In the genomic region with DNA sequence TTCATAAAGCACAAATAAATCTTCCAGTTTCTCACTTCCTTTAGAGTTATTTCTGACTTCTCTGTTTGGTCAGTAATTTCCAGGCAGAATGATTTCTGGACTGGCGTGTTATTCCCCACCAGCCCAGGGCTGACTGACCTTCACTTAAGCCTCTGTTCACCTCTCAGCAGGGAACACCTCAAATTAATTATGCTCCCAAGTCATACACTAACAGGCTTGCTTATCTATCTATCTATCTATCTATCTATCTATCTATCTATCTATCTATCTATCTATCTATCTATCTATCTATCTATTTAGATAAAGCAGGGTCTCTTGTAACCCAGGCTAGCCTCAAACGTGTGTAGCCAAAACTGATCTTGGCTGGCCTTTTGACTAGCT, we compare ENCODE assay signal across 9 mouse cellular contexts. TPM values are rescaled to one million over a fixed set of nuclear protein-coding genes. Genes with fewer than 3 reads are reported as not detected.
DNase-seq lines count a peak whose midpoint lies in the region; ATAC-seq and TF ChIP-seq lines count a peak whose summit lies in the region.
"Had no signal": no experiment of that assay in that cellular context is flagged by ENCODE, and none has a peak within 500 bp of the region (broad histone marks: within the 10 kb centered on the region; RNA-seq: fewer than 3 reads in every experiment).

No protein-coding gene starts in this region.

- no peak for TF ChIP-seq EP300 in heart, adult 2 months (IDR thresholded peaks at IDR 0.05; ENCODE audit: insufficient read depth, low read depth, low read length)
- no peak for TF ChIP-seq EP300 in heart, postnatal 0 days (IDR thresholded peaks at IDR 0.05; ENCODE audit: low read depth)

- no peaks in the 10 kb centered on the region for H3K27me3 ChIP-seq in heart, adult 2 months (ENCODE audit: control insufficient read depth, insufficient read depth, low read length)
- peaks cover 10% of the 10 kb centered on the region for H3K27me3 ChIP-seq in E14TG2a.4 (ENCODE audit: insufficient read depth, low read length)
- H3K27me3 ChIP-seq in heart, postnatal 0 days (ENCODE audit: control insufficient read depth, insufficient read depth, low read length) = no peaks in the 10 kb centered on the region
- peaks cover 22% of the 10 kb centered on the region for H3K27me3 ChIP-seq in liver, embryonic 13.5 days

- no peak for TF ChIP-seq CTCF in heart, adult 2 months (IDR thresholded peaks at IDR 0.05)
- no peak for TF ChIP-seq CTCF in E14TG2a.4 (conservative IDR thresholded peaks at IDR 0.05; ENCODE audit: low read length)
- no peak for TF ChIP-seq CTCF in heart, postnatal 0 days (IDR thresholded peaks at IDR 0.05; ENCODE audit: low read depth)

- H3K27ac ChIP-seq in heart, adult 2 months = no peak overlapping the region
- H3K27ac ChIP-seq in heart, postnatal 0 days (ENCODE audit: low read depth) = no peak overlapping the region
- H3K27ac ChIP-seq in liver, embryonic 13.5 days = no peak overlapping the region
- H3K27ac ChIP-seq: lung, embryonic 15.5 days had no signal

- no peak for TF ChIP-seq POLR2A in heart, adult 2 months (IDR thresholded peaks at IDR 0.05; ENCODE audit: insufficient read depth, low read depth, low read length)

- no peaks in the 10 kb centered on the region for H3K36me3 ChIP-seq in heart, adult 2 months (ENCODE audit: control insufficient read depth, insufficient read depth, low read length)
- peaks cover 77% of the 10 kb centered on the region for H3K36me3 ChIP-seq in E14TG2a.4 (ENCODE audit: insufficient read depth, low read length)
- H3K36me3 ChIP-seq in heart, postnatal 0 days (replicated peaks; ENCODE audit: control insufficient read depth, insufficient read depth, low read length) = peaks cover 59% of the 10 kb centered on the region
- peaks cover 46% of the 10 kb centered on the region for H3K36me3 ChIP-seq in liver, embryonic 13.5 days

- intact Hi-C loops in heart, adult 2 months (cut with DNase I) = loop anchor here (5.0 kb wide), 3 partner anchors 41 to 161 kb away; a partner anchor contains a TSS
- intact Hi-C loops in left cerebral cortex, postnatal 36 days (cut with DNase I) = loop anchor here (10.0 kb wide), 1 partner anchor 164 kb away; no protein-coding TSS in a partner anchor

- peak overlapping the region; percentile 87 for H3K4me2 ChIP-seq in heart, postnatal 0 days (ENCODE audit: low read depth, low read length)
- H3K4me2 ChIP-seq in liver, embryonic 13.5 days = peak overlapping the region; percentile 68

- whole genome bisulfite sequencing in heart, adult 2 months = 53% methylated on average over 2 of the region's 2 CpGs
- WGBS in heart, postnatal 0 days = 36% methylated on average over 2 of the region's 2 CpGs
- WGBS in liver, embryonic 13.5 days (ENCODE audit: insufficient replicate concordance) = 47% methylated on average over 2 of the region's 2 CpGs

- H3K4me3 ChIP-seq in heart, adult 2 months = peak overlapping the region; percentile 80; the same call in 1 of the 2 replicates
- peak overlapping the region; percentile 85 for H3K4me3 ChIP-seq in E14TG2a.4 (replicated peaks; ENCODE audit: low read length)
- peak overlapping the region; percentile 50 for H3K4me3 ChIP-seq in heart, postnatal 0 days (ENCODE audit: low read depth, low read length)
- 0 out of 2 replicates have a peak overlapping the region, but pooled peaks have one; percentile 48 for H3K4me3 ChIP-seq in liver, embryonic 13.5 days (replicated peaks)

- peaks cover 3% of the 10 kb centered on the region; the same call in 1 of the 2 replicates for H3K4me1 ChIP-seq in heart, adult 2 months (ENCODE audit: control insufficient read depth, insufficient read depth, low read length)
- peaks cover 41% of the 10 kb centered on the region for H3K4me1 ChIP-seq in E14TG2a.4 (replicated peaks; ENCODE audit: low read depth, low read length)
- no peaks in the 10 kb centered on the region for H3K4me1 ChIP-seq in heart, postnatal 0 days (ENCODE audit: control insufficient read depth, insufficient read depth)
- H3K4me1 ChIP-seq in liver, embryonic 13.5 days (replicated peaks) = peaks cover 13% of the 10 kb centered on the region

- DNase-seq in heart, adult 2 months = no peak
- no peak for DNase-seq in heart, adult 8-10 months (ENCODE audit: low spot score)
- no peak for DNase-seq in heart, postnatal 0 days (ENCODE audit: low spot score)
- no peak for DNase-seq in liver, embryonic 13.5 days
- no peak for DNase-seq in adrenal gland, postnatal 36 days
- no peak for DNase-seq in left cerebral cortex, postnatal 36 days (ENCODE audit: low spot score in 2 of 2)
- DNase-seq in frontal cortex, postnatal 14 days (ENCODE audit: low spot score in 2 of 2) = no peak

- H3K9ac ChIP-seq in heart, adult 2 months (ENCODE audit: low read depth, low read length) = no peak overlapping the region
- no peak overlapping the region for H3K9ac ChIP-seq in heart, postnatal 0 days (replicated peaks; ENCODE audit: low read depth, low read length)
- H3K9ac ChIP-seq in liver, embryonic 13.5 days = peak overlapping the region; percentile 56

- H3K9me3 ChIP-seq in E14TG2a.4 (ENCODE audit: low read length) = no peaks in the 10 kb centered on the region
- H3K9me3 ChIP-seq in heart, postnatal 0 days (replicated peaks; ENCODE audit: control insufficient read depth, low read length) = no peaks in the 10 kb centered on the region
- no peaks in the 10 kb centered on the region for H3K9me3 ChIP-seq in liver, embryonic 13.5 days (replicated peaks)
- H3K9me3 ChIP-seq: lung, embryonic 15.5 days had no signal

- no peak for ATAC-seq in heart, postnatal 0 days (ENCODE audit: insufficient read depth, low read depth)
- no peak for ATAC-seq in liver, embryonic 13.5 days (ENCODE audit: low read depth)

- no peaks in the 10 kb centered on the region for H3K79me2 ChIP-seq in heart, adult 2 months (replicated peaks; ENCODE audit: control insufficient read depth, insufficient read depth, low read length)

RNA-seq across cellular contexts. Expression of a gene that starts 0.3 kb away (rescaled TPM):
- 1 to 10 TPM; 2.6 to 3.1 TPM for total RNA-seq in heart, adult 2 months (2021)
- 4.8 and 5.0 TPM in 2 replicates for polyA plus RNA-seq in heart, adult 2 months (2012; rRNA removed)
- total RNA-seq in heart, adult 8-10 months (2022) = 1 to 10 TPM; 2.9 to 4.0 (median 3.2) TPM
- total RNA-seq in heart, postnatal 0 days (2014; rRNA removed; ENCODE audit: low replicate concordance) = 2.5 and 9.9 TPM in 2 replicates
- 6.9 and 7.9 TPM in 2 replicates for polyA plus RNA-seq in heart, postnatal 0 days (2015; fragmentation: Nextera tagmentation; extraction: Ambion mirVana)
- 0.94 and 1.0 TPM in 2 replicates for polyA plus RNA-seq in liver, embryonic 13.5 days (2015; fragmentation: Nextera tagmentation; extraction: Ambion mirVana)
- total RNA-seq in adrenal gland, postnatal 36 days (2021) = under 1 TPM; 0.49 to 0.66 TPM
- 1 to 10 TPM; 9.0 to 9.8 TPM for total RNA-seq in left cerebral cortex, postnatal 36 days (2021)

RNA-seq across cellular contexts. Expression of a gene that starts 12.5 kb away (rescaled TPM):
- total RNA-seq in heart, adult 2 months (2021) = 10 to 100 TPM; 10.3 to 11.7 TPM
- 20.6 and 20.7 TPM in 2 replicates for polyA plus RNA-seq in heart, adult 2 months (2012; rRNA removed)
- total RNA-seq in heart, adult 8-10 months (2022) = 10 to 100 TPM; 12.6 to 15.1 (median 14.5) TPM
- 13.8 and 17.4 TPM in 2 replicates for total RNA-seq in heart, postnatal 0 days (2014; rRNA removed; ENCODE audit: low replicate concordance)
- polyA plus RNA-seq in heart, postnatal 0 days (2015; fragmentation: Nextera tagmentation; extraction: Ambion mirVana) = 19.3 and 22.5 TPM in 2 replicates
- 6.1 and 8.5 TPM in 2 replicates for polyA plus RNA-seq in liver, embryonic 13.5 days (2015; fragmentation: Nextera tagmentation; extraction: Ambion mirVana)
- 10 to 100 TPM; 24.2 to 24.4 TPM for total RNA-seq in adrenal gland, postnatal 36 days (2021)
- total RNA-seq in left cerebral cortex, postnatal 36 days (2021) = 10 to 100 TPM; 23.9 to 24.3 TPM

RNA-seq across cellular contexts. Expression of a gene that starts 18.8 kb away (rescaled TPM):
- total RNA-seq in heart, adult 2 months (2021) = 10 to 100 TPM; 22.4 to 24.4 TPM
- polyA plus RNA-seq in heart, adult 2 months (2012; rRNA removed) = 21.2 and 33.5 TPM in 2 replicates
- 10 to 100 TPM; 22.8 to 25.7 (median 24.0) TPM for total RNA-seq in heart, adult 8-10 months (2022)
- 9.7 and 25.4 TPM in 2 replicates for total RNA-seq in heart, postnatal 0 days (2014; rRNA removed; ENCODE audit: low replicate concordance)
- polyA plus RNA-seq in heart, postnatal 0 days (2015; fragmentation: Nextera tagmentation; extraction: Ambion mirVana) = 21.7 and 23.0 TPM in 2 replicates
- 25.5 and 27.6 TPM in 2 replicates for polyA plus RNA-seq in liver, embryonic 13.5 days (2015; fragmentation: Nextera tagmentation; extraction: Ambion mirVana)
- 10 to 100 TPM; 24.4 to 32.0 TPM for total RNA-seq in adrenal gland, postnatal 36 days (2021)
- 10 to 100 TPM; 24.1 to 28.0 TPM for total RNA-seq in left cerebral cortex, postnatal 36 days (2021)

RNA-seq across cellular contexts. Expression of a gene that starts 18.8 kb away (rescaled TPM):
- 10 to 100 TPM; 22.6 to 25.4 TPM for total RNA-seq in heart, adult 2 months (2021)
- 11.4 and 19.7 TPM in 2 replicates for polyA plus RNA-seq in heart, adult 2 months (2012; rRNA removed)
- 10 to 100 TPM; 21.5 to 32.5 (median 27.8) TPM for total RNA-seq in heart, adult 8-10 months (2022)
- 27.0 and 35.6 TPM in 2 replicates for total RNA-seq in heart, postnatal 0 days (2014; rRNA removed; ENCODE audit: low replicate concordance)
- polyA plus RNA-seq in heart, postnatal 0 days (2015; fragmentation: Nextera tagmentation; extraction: Ambion mirVana) = 29.0 and 30.0 TPM in 2 replicates
- polyA plus RNA-seq in liver, embryonic 13.5 days (2015; fragmentation: Nextera tagmentation; extraction: Ambion mirVana) = 29.7 and 36.5 TPM in 2 replicates
- total RNA-seq in adrenal gland, postnatal 36 days (2021) = 10 to 100 TPM; 37.4 to 43.1 TPM
- 10 to 100 TPM; 66.4 to 66.7 TPM for total RNA-seq in left cerebral cortex, postnatal 36 days (2021)

RNA-seq across cellular contexts. Expression of a gene that starts 38.7 kb away (rescaled TPM):
- total RNA-seq in heart, adult 2 months (2021) = 1 to 10 TPM in 1 of 2 experiments, under 1 TPM in 1; 0.80 to 1.2 TPM
- polyA plus RNA-seq in heart, adult 2 months (2012; rRNA removed) = 1.2 and 1.5 TPM in 2 replicates
- total RNA-seq in heart, adult 8-10 months (2022) = 1 to 10 TPM in 3 of 4 experiments, under 1 TPM in 1; 0.57 to 2.1 (median 1.6) TPM
- total RNA-seq in heart, postnatal 0 days (2014; rRNA removed; ENCODE audit: low replicate concordance) = 0.39 and 0.88 TPM in 2 replicates
- 0.31 and 0.32 TPM in 2 replicates for polyA plus RNA-seq in heart, postnatal 0 days (2015; fragmentation: Nextera tagmentation; extraction: Ambion mirVana)
- 0.38 and 0.59 TPM in 2 replicates for polyA plus RNA-seq in liver, embryonic 13.5 days (2015; fragmentation: Nextera tagmentation; extraction: Ambion mirVana)
- total RNA-seq in adrenal gland, postnatal 36 days (2021) = 1 to 10 TPM; 1.3 to 3.9 TPM
- total RNA-seq in left cerebral cortex, postnatal 36 days (2021) = 1 to 10 TPM; 7.5 to 8.1 TPM
